Mouse (Mus musculus): ENCODE data around the gene Rag1.

GRCm38 (mm10) chr2:101679164-101679784 lies 30.0 kb upstream of the Rag1 start:
- no peak for TF ChIP-seq CTCF (IDR thresholded peaks at IDR 0.05; ENCODE audit: extremely low read depth, insufficient read depth, low read length)
- TF ChIP-seq POLR2A (IDR thresholded peaks at IDR 0.05; ENCODE audit: extremely low read depth, insufficient read depth, low read length), result no peak

Data from cortical plate, adult 2 months (tissue).